Mouse (Mus musculus) embryonic facial prominence, embryonic 14.5 days (tissue): ENCODE results near the gene Ak7. TPM values are rescaled to one million over a fixed set of nuclear protein-coding genes. Genes with fewer than 3 reads are reported as not detected.

Source experiments
- ATAC-seq: fragments of 200-750 bp; cut with Nextera tagmentation; 2 replicates; pipeline ENCODE4 v1.8.0; 2017; ENCODE audit warnings: low read depth, moderate number of reproducible peaks, moderate TSS enrichment
- DNase-seq: peaks from one replicate; pipeline ENCODE4 v3.0.0-alpha.2; 2015; ENCODE audit warnings: low spot score
- H3K27ac ChIP-seq: fragments of 300-500 bp; sonication (generic); replicated peaks from 2 replicates; pipeline ENCODE4 v1.5.1; 2014; ENCODE audit warnings: low read depth, mild to moderate bottlenecking, low read length, moderate library complexity
- H3K27me3 ChIP-seq: fragments of 300-500 bp; sonication (generic); replicated peaks from 2 replicates; pipeline ENCODE4 v1.6.1; 2014; ENCODE audit warnings: low read length; ENCODE audit not compliant: control insufficient read depth, insufficient read depth
- H3K36me3 ChIP-seq: fragments of 300-500 bp; sonication (generic); 2 replicates; pipeline ENCODE4 v1.6.1; 2014; ENCODE audit warnings: low read length, mixed read lengths; ENCODE audit not compliant: control insufficient read depth, insufficient read depth
- H3K4me1 ChIP-seq: fragments of 300-500 bp; sonication (generic); 2 replicates; pipeline ENCODE4 v1.6.1; 2014; ENCODE audit warnings: antibody characterized with exemption, low read length; ENCODE audit not compliant: control insufficient read depth, insufficient read depth
- H3K4me2 ChIP-seq: fragments of 300-500 bp; sonication (generic); 2 replicates; pipeline ENCODE4 v1.6.1; 2014; ENCODE audit warnings: low read depth, mild to moderate bottlenecking, low read length, moderate library complexity, mixed read lengths
- H3K4me3 ChIP-seq: fragments of 300-500 bp; sonication (generic); 2 replicates; pipeline ENCODE4 v1.5.1; 2014; ENCODE audit warnings: low read depth, mild to moderate bottlenecking, low read length
- H3K9ac ChIP-seq: fragments of 300-500 bp; sonication (generic); 2 replicates; pipeline ENCODE4 v1.6.1; 2014; ENCODE audit warnings: low read depth, mild to moderate bottlenecking, low read length, moderate library complexity, mixed read lengths
- H3K9me3 ChIP-seq: fragments of 300-500 bp; sonication (generic); 2 replicates; pipeline ENCODE4 v1.6.1; 2016; ENCODE audit warnings: low read length; ENCODE audit not compliant: control insufficient read depth
- WGBS: fragments of 180-500 bp; shearing (Covaris S2); extraction: QIAGEN DNeasy Blood & Tissue Kit; methylation state at CpG from one replicate; pipeline ENCODE4 v1.1.7; 2014; 5-methylcytosine and 5-hydroxymethylcytosine counted together
- polyA plus RNA-seq: library from polyadenylated mRNA; unstranded; fragments of >200 nt; fragmentation: Nextera tagmentation; extraction: Ambion mirVana; gene quantifications from 2 replicates; pipeline ENCODE4 v1.2.1, GENCODE M21; 2014

Gene Ak7
- polyA plus RNA-seq, 1 experiment from 2014 or later, result 1.3 TPM

GRCm38 (mm10) chr12:105688546-105688945 is 17.2 kb upstream of the Ak7 start:
- Histone ChIP-seq H3K36me3 (peaks cover 32% of the 10 kb centered on the region), H3K4me3 (no peak overlapping the region), H3K4me1 (peaks cover 10% of the 10 kb centered on the region), H3K9ac (no peak overlapping the region), H3K27ac (no peak overlapping the region), H3K9me3 (no peaks in the 10 kb centered on the region), H3K4me2 (no peak overlapping the region), H3K27me3 (no peaks in the 10 kb centered on the region)
- WGBS, result 88% methylated on average over 4 of the region's 4 CpGs
- ATAC-seq, result no peak
- DNase-seq, result no peak

- H3K4me3 ChIP-seq, result no peak overlapping the region
- no peak overlapping the region for H3K4me2 ChIP-seq
- H3K36me3 ChIP-seq, result peaks cover 34% of the 10 kb centered on the region
- no peak overlapping the region for H3K9ac ChIP-seq
- H3K27me3 ChIP-seq, result no peaks in the 10 kb centered on the region
- 92% methylated on average over 13 of the region's 13 CpGs for WGBS
- DNase-seq (no peak), ATAC-seq (no peak)
- H3K4me1 ChIP-seq, result peaks cover 6% of the 10 kb centered on the region
- no peaks in the 10 kb centered on the region for H3K9me3 ChIP-seq
- no peak overlapping the region for H3K27ac ChIP-seq
Measured at GRCm38 (mm10) chr12:105689435-105689834, 16.3 kb upstream of the Ak7 start.

- no peak overlapping the region for H3K4me3 ChIP-seq
- no peak overlapping the region for H3K4me2 ChIP-seq
- DNase-seq, result no peak
- no peak for ATAC-seq
- 94% methylated on average over 2 of the region's 2 CpGs for WGBS
- H3K9ac ChIP-seq, result no peak overlapping the region
- no peaks in the 10 kb centered on the region for H3K4me1 ChIP-seq
- no peak overlapping the region for H3K27ac ChIP-seq
- H3K36me3 ChIP-seq, result peaks cover 37% of the 10 kb centered on the region
- H3K9me3 ChIP-seq, result no peaks in the 10 kb centered on the region
- no peaks in the 10 kb centered on the region for H3K27me3 ChIP-seq
Measured at GRCm38 (mm10) chr12:105694021-105694420, 11.8 kb upstream of the Ak7 start.

- Histone ChIP-seq H3K4me2 (no peak overlapping the region), H3K9me3 (no peaks in the 10 kb centered on the region), H3K9ac (no peak overlapping the region), H3K4me3 (no peak overlapping the region), H3K4me1 (no peaks in the 10 kb centered on the region), H3K27me3 (no peaks in the 10 kb centered on the region), H3K36me3 (peaks cover 39% of the 10 kb centered on the region), H3K27ac (no peak overlapping the region)
- WGBS, result 85% methylated on average over 7 of the region's 7 CpGs
- ATAC-seq (no peak), DNase-seq (no peak)
Measured at GRCm38 (mm10) chr12:105695848-105696247, 9.9 kb upstream of the Ak7 start.

- H3K36me3 ChIP-seq, result peaks cover 37% of the 10 kb centered on the region
- 89% methylated on average over 8 of the region's 8 CpGs for WGBS
- no peak for DNase-seq
Measured at GRCm38 (mm10) chr12:105697104-105697780, 8.5 kb upstream of the Ak7 start.

GRCm38 (mm10) chr12:105700433-105700832 is 5.3 kb upstream of the Ak7 start:
- Histone ChIP-seq H3K27ac (no peak overlapping the region), H3K36me3 (peaks cover 26% of the 10 kb centered on the region), H3K9me3 (no peaks in the 10 kb centered on the region), H3K4me1 (peaks cover 3% of the 10 kb centered on the region; the same call in 1 of the 2 replicates), H3K4me3 (no peak overlapping the region), H3K27me3 (no peaks in the 10 kb centered on the region), H3K4me2 (no peak overlapping the region), H3K9ac (no peak overlapping the region)
- DNase-seq (no peak), ATAC-seq (no peak)
- 95% methylated on average over 12 of the region's 12 CpGs for WGBS

More at GRCm38 (mm10) chr12:105697104-105697780, 8.5 kb upstream of the Ak7 start:
- no peak overlapping the region for H3K27ac ChIP-seq
- no peak overlapping the region for H3K4me2 ChIP-seq
- no peak for ATAC-seq
- no peaks in the 10 kb centered on the region for H3K27me3 ChIP-seq
- H3K4me1 ChIP-seq, result no peaks in the 10 kb centered on the region
- no peak overlapping the region for H3K4me3 ChIP-seq
- no peaks in the 10 kb centered on the region for H3K9me3 ChIP-seq
- no peak overlapping the region for H3K9ac ChIP-seq

GRCm38 (mm10) chr12:105718616-105719015 is 12.8 kb downstream of the Ak7 start:
- Histone ChIP-seq H3K9ac (no peak overlapping the region), H3K4me2 (peak overlapping the region; percentile 33), H3K27ac (no peak overlapping the region), H3K4me3 (no peak overlapping the region), H3K9me3 (no peaks in the 10 kb centered on the region), H3K27me3 (no peaks in the 10 kb centered on the region), H3K4me1 (no peaks in the 10 kb centered on the region), H3K36me3 (no peaks in the 10 kb centered on the region)
- ATAC-seq (0 out of 2 replicates have a peak, but pooled peaks have one; percentile 33), DNase-seq (peak; percentile 18)
- 68% methylated on average over 17 of the region's 17 CpGs for WGBS

- 61% methylated on average over 3 of the region's 3 CpGs for WGBS
- Histone ChIP-seq H3K36me3 (no peaks in the 10 kb centered on the region), H3K9ac (no peak overlapping the region), H3K9me3 (no peaks in the 10 kb centered on the region), H3K27ac (no peak overlapping the region), H3K4me1 (no peaks in the 10 kb centered on the region), H3K4me3 (no peak overlapping the region), H3K27me3 (no peaks in the 10 kb centered on the region), H3K4me2 (no peak overlapping the region)
- ATAC-seq, result no peak
- no peak for DNase-seq
Measured at GRCm38 (mm10) chr12:105720196-105720595, 14.4 kb downstream of the Ak7 start.
